Mouse (Mus musculus) erythroblast, embryonic 14.5 days (primary cell): ENCODE measurements around the gene Npat. TPM values are rescaled to one million over a fixed set of nuclear protein-coding genes. Genes with fewer than 3 reads are reported as not detected.

Source experiments
- H3K27me3 ChIP-seq: 2 replicates; pipeline ENCODE4 v1.6.1; 2012; ENCODE audit warnings: inconsistent platforms; ENCODE audit not compliant: control insufficient read depth
- H3K36me3 ChIP-seq: 2 replicates; pipeline ENCODE4 v1.6.1; 2012; ENCODE audit warnings: mild to moderate bottlenecking, inconsistent platforms; ENCODE audit not compliant: control insufficient read depth
- H3K4me1 ChIP-seq: 2 replicates; pipeline ENCODE4 v1.6.1; 2012; ENCODE audit warnings: inconsistent platforms; ENCODE audit not compliant: control insufficient read depth
- H3K4me3 ChIP-seq: replicated peaks from 2 replicates; pipeline ENCODE3; 2012; ENCODE audit warnings: moderate library complexity, mild to moderate bottlenecking, inconsistent platforms
- H3K9me3 ChIP-seq: 2 replicates; pipeline ENCODE4 v1.6.1; 2012; ENCODE audit warnings: low read length, inconsistent platforms, mixed read lengths; ENCODE audit not compliant: control insufficient read depth
- GATA1 ChIP-seq: IDR thresholded peaks from 2 replicates; pipeline ENCODE4 v1.6.1; 2012; ENCODE audit warnings: low read length, inconsistent platforms, mixed read lengths
- TAL1 ChIP-seq: IDR thresholded peaks from 3 replicates; pipeline ENCODE4 v1.6.1; 2012; ENCODE audit warnings: low read length, inconsistent platforms, mixed read lengths
- polyA plus RNA-seq: library from polyadenylated mRNA; stranded (reverse); fragments of >175 nt; gene quantifications from 2 replicates; pipeline ENCODE4 v1.2.3, GENCODE M21; 2012

The Npat gene
- polyA plus RNA-seq, 1 experiment, result 0.09 TPM

GRCm38 (mm10) chr9:53607192-53607591 lies 70.3 kb downstream of the Npat start:
- peaks cover 5% of the 10 kb centered on the region for H3K36me3 ChIP-seq
- H3K4me1 ChIP-seq, result peaks cover 20% of the 10 kb centered on the region
- H3K27me3 ChIP-seq, result no peaks in the 10 kb centered on the region
- H3K9me3 ChIP-seq, result no peaks in the 10 kb centered on the region
- no peak for TF ChIP-seq GATA1
- TF ChIP-seq TAL1, result no peak
- H3K4me3 ChIP-seq, result no peak overlapping the region

- no peaks in the 10 kb centered on the region for H3K9me3 ChIP-seq
- no peak overlapping the region for H3K4me3 ChIP-seq
- H3K36me3 ChIP-seq, result peaks cover 5% of the 10 kb centered on the region
- no peak for TF ChIP-seq TAL1
- TF ChIP-seq GATA1, result no peak
- H3K27me3 ChIP-seq, result no peaks in the 10 kb centered on the region
- H3K4me1 ChIP-seq, result peaks cover 20% of the 10 kb centered on the region
Observed at GRCm38 (mm10) chr9:53607816-53608215, 71.0 kb downstream of the Npat start.

GRCm38 (mm10) chr9:53609306-53609967 lies 72.6 kb downstream of the Npat start:
- no peaks in the 10 kb centered on the region for H3K27me3 ChIP-seq
- H3K36me3 ChIP-seq, result peaks cover 5% of the 10 kb centered on the region
- no peaks in the 10 kb centered on the region for H3K9me3 ChIP-seq
- H3K4me3 ChIP-seq, result peak overlapping the region; percentile 75
- TF ChIP-seq GATA1 (no peak), TAL1 (no peak)
- H3K4me1 ChIP-seq, result peaks cover 20% of the 10 kb centered on the region

- Histone ChIP-seq H3K9me3 (no peaks in the 10 kb centered on the region), H3K4me3 (peak within 1 kb of the TSS; percentile 75), H3K27me3 (no peaks in the 10 kb centered on the region), H3K36me3 (peaks cover 3% of the 10 kb centered on the region), H3K4me1 (peaks cover 15% of the 10 kb centered on the region)
- no peak for TF ChIP-seq TAL1
- no peak for TF ChIP-seq GATA1
Observed at GRCm38 (mm10) chr9:53609968-53610781, 73.3 kb downstream of the Npat start, which contains the start of gene Acat1. Gene Acat1 (minus strand): TSS chr9:53610382.

- peaks cover 29% of the 10 kb centered on the region for H3K36me3 ChIP-seq
- H3K4me3 ChIP-seq, result no peak overlapping the region
- H3K9me3 ChIP-seq, result no peaks in the 10 kb centered on the region
Observed at GRCm38 (mm10) chr9:53614286-53614685, 77.4 kb downstream of the Npat start.

GRCm38 (mm10) chr9:53615246-53615645 lies 78.4 kb downstream of the Npat start:
- peaks cover 3% of the 10 kb centered on the region for H3K4me1 ChIP-seq
- H3K36me3 ChIP-seq, result peaks cover 36% of the 10 kb centered on the region
- TF ChIP-seq TAL1 (no peak), GATA1 (no peak)
- no peaks in the 10 kb centered on the region for H3K27me3 ChIP-seq
- no peak overlapping the region for H3K4me3 ChIP-seq
- no peaks in the 10 kb centered on the region for H3K9me3 ChIP-seq

More at GRCm38 (mm10) chr9:53614286-53614685, 77.4 kb downstream of the Npat start:
- TF ChIP-seq TAL1 (no peak), GATA1 (no peak)
- H3K4me1 ChIP-seq, result peaks cover 13% of the 10 kb centered on the region
- H3K27me3 ChIP-seq, result no peaks in the 10 kb centered on the region

Other genes with a start within 250 kb of the Npat start
- not detected in 2 replicates for gene Exph5, start 235.4 kb upstream of the Npat start, polyA plus RNA-seq
- gene Kdelc2, start 153.0 kb upstream of the Npat start, polyA plus RNA-seq, result not detected in 2 replicates
- 0.06 and 0.09 TPM in 2 replicates for gene 4930550C14Rik, start 134.7 kb upstream of the Npat start, polyA plus RNA-seq
- gene Atm, start 307 bp upstream of the Npat start, polyA plus RNA-seq, result 0.02 and 0.06 TPM in 2 replicates
- gene Acat1, start 73.3 kb downstream of the Npat start, polyA plus RNA-seq, result 3.1 TPM in 2 replicates
- gene Cul5, start 133.0 kb downstream of the Npat start, polyA plus RNA-seq, result 0.22 TPM in 2 replicates
- gene Rab39, start 169.2 kb downstream of the Npat start, polyA plus RNA-seq, result not detected in 2 replicates
- not detected in 2 replicates for gene Slc35f2, start 234.5 kb downstream of the Npat start, polyA plus RNA-seq